Mouse (Mus musculus) neutrophil, adult 5-6 weeks (primary cell): ENCODE measurements around the gene Dnlz. TPM values are rescaled to one million over a fixed set of nuclear protein-coding genes. Genes with fewer than 3 reads are reported as not detected.
A peak's percentile ranks its signal among the peaks of the same experiment; 100 is the strongest.
"Not testable (repeated sequence)": the region's sequence is repeated elsewhere in the genome, so short reads cannot be mapped to it uniquely, and the experiment has no call there.

Source experiments
- ATAC-seq: fragments of 151-379, 151-347 bp; 2 replicates; pipeline ENCODE4 v1.8.0; 2017; ENCODE audit warnings: mild to moderate bottlenecking, moderate TSS enrichment; ENCODE audit not compliant: insufficient number of reproducible peaks, poor library complexity, low FRiP score, severe bottlenecking; ENCODE audit errors: extremely low read depth
- total RNA-seq: library from RNA; stranded (forward); fragments of 200-1000 nt; gene quantifications from 2 replicates; pipeline ENCODE4 v1.2.3, GENCODE M21; 2017

Dnlz gene
- 6.2 and 7.7 TPM in 2 replicates for total RNA-seq

- ATAC-seq, result peak; percentile 80
Observed at GRCm38 (mm10) chr2:26351358-26352290, at the start of gene Dnlz. TSS of gene Dnlz (minus strand) at chr2:26352110.

DNA sequence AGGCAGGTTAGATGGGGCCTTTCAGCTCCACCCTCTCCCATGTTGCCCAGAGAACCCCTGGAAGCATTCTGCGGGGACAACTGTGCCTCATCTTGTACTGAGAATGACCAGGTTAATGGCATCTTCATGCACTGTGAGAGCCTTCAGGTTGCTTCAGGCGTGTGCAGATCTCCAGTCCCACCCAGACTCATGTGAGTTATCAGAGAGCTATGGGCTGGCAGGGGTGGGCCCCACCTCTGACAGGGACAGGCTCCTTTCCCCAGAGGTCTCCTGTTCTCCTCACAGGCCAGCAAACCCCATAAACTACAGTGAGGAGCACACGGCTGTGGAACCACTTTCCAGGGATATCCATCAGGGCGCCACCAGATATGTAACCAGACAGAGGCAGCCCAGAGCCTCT lies 49.1 kb upstream of the Dnlz start:
- no peak for ATAC-seq

- ATAC-seq, result no peak
Observed at GRCm38 (mm10) chr2:26400296-26400695, 48.4 kb upstream of the Dnlz start.

DNA sequence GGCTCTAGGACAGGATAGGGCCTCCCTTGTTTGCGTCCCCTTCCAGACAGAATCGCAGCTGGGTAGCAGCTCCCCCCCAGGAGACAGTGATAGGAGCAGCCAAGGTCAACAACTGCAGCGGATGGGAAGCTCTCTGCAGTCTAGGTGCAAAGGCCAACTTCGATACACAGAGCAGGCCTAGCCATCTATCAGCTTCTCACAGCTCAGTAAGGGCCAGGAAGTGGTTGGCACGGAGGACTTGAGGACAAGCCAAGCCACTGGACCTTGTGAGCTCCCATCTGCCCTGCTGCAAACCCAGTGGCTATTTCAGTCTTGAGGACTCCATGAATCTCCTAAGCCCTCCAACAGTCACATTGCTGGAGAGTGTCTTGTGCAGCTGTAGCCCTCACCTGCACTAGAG lies 47.7 kb upstream of the Dnlz start:
- ATAC-seq, result no peak

DNA sequence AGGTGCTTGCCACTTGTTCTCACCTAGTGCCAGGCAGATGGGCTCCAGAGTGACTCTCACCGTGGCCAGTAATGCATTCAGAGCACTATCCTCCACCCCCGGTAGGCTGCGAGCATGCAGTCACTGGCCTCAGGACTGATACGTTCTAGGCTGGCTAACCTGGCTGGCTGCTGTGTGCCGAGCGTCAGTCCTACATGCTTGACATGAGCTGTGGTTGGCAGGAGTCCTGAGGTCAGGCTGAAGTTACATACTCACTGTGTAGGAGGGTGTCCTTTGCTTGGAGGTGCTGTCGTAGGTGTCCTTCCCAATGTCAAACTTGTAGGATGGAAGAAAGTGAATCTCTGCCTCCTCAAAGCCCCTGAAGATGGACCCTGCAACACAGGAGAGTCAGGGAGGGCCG lies 47.1 kb upstream of the Dnlz start:
- ATAC-seq, result no peak

- no peak for ATAC-seq
Observed at GRCm38 (mm10) chr2:26391617-26392016, 39.7 kb upstream of the Dnlz start.

DNA sequence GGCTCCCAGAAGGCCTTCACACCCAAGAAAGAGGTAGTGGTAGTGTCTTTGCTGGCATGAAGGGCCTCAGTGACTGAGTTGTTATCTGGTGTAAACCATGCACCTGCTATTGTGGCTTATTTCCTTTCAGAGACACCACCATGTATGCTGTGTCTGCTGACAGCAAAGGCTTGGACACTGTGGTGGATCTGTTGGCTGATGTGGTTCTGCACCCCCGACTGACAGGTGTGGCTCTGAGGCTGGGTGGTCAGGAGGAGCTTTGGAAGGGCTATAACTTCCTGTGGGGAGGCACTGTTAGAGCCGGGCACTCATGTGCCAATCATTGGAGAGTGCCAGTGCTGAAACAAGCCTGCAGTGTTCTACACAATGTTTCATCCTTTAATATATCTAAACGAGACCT lies 39.0 kb upstream of the Dnlz start:
- ATAC-seq, result no peak

- peak; percentile 65 for ATAC-seq
Observed at GRCm38 (mm10) chr2:26389154-26389690, 37.3 kb upstream of the Dnlz start, which contains the start of the genes Entr1 and Pmpca. TSS of gene Entr1 (minus strand) at chr2:26389316. TSS of gene Pmpca (plus strand) at chr2:26389339.

DNA sequence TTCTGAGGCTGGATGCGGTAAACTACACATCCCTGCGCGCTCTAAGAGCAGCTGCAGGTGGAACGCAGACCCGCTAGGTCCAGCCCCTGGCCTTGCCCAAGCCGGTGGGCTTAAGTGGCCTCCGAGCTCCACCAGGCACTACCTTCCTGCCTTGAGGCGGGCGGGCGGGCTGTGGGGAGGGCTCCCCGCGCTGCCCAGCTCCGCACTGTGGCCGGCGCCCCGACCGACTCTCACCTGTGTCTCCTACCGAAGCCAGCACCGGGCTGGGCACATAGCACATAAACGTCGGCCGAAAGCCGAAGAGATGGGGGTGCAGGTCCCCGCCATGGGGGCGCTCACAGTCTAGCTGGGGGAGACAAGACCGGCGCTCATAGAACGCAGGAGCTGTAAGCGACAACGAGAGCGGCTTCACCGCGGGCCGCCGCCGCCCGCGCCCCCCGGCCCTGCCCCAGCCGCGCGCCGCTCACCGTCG lies 36.8 kb upstream of the Dnlz start:
- ATAC-seq, result no peak

DNA sequence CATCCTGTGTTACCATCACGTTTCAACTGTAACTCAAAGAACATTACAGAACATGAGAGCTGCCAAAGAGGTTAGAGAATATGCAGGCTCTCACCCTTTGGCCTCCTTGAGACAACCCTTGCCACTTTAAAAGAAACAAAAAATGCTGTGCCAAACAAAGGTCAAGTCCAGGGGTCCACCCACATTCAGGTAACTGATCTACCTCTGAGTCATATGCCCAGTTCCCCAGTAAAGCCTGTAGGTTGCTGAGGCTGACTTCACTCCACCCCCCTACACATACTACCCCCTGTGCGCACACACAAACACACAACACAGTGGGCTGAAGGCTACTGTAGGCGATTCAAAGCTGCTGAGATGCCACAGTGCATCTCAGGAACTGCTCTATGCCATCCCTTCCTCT lies 35.8 kb upstream of the Dnlz start:
- ATAC-seq, result no peak

DNA sequence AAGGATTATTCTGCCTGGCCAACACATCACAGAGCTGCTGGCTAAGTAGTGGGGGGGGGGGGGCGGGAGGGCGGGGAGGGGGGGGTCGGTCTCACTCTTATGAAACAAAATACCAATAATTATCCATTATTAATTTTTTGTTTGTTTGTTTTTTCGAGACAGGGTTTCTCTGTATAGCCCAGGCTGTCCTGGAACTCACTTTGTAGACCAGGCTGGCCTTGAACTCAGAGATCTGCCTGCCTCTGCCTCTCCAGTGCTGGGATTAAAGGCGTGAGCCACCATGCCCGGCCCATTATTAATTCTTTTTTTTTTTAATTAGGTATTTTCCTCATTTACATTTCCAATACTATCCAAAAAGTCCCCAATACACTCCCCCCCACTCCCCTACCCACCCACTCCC lies 29.0 kb upstream of the Dnlz start:
- ATAC-seq, result not testable (repeated sequence)

GRCm38 (mm10) chr2:26380131-26380771 lies 28.3 kb upstream of the Dnlz start, which contains the start of gene Snapc4:
TSS of gene Snapc4 (minus strand) at chr2:26380653.
- ATAC-seq, result peak; percentile 83

- no peak for ATAC-seq
Observed at GRCm38 (mm10) chr2:26372396-26372795, 20.5 kb upstream of the Dnlz start.

DNA sequence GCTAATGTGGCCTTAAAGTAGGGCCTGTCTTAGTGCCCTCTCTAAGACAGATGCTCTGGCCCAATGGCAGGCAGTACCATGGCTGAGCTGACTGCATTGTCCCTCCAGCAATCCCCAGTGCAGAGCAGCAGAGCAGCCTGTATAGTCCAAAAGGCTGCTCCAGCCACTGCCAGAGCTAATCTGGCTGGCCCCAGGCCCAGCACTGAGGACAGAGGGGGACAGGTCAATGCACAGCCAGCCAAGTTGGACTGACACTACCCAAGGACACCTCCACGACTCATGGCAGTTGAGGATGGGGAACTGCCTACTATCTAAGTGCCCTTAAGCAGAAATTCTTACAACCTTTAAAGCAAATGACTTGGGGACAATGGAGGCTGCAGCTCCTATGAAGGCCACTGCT lies 16.7 kb upstream of the Dnlz start:
- no peak for ATAC-seq

GRCm38 (mm10) chr2:26367911-26368310 lies 16.0 kb upstream of the Dnlz start:
- ATAC-seq, result no peak

DNA sequence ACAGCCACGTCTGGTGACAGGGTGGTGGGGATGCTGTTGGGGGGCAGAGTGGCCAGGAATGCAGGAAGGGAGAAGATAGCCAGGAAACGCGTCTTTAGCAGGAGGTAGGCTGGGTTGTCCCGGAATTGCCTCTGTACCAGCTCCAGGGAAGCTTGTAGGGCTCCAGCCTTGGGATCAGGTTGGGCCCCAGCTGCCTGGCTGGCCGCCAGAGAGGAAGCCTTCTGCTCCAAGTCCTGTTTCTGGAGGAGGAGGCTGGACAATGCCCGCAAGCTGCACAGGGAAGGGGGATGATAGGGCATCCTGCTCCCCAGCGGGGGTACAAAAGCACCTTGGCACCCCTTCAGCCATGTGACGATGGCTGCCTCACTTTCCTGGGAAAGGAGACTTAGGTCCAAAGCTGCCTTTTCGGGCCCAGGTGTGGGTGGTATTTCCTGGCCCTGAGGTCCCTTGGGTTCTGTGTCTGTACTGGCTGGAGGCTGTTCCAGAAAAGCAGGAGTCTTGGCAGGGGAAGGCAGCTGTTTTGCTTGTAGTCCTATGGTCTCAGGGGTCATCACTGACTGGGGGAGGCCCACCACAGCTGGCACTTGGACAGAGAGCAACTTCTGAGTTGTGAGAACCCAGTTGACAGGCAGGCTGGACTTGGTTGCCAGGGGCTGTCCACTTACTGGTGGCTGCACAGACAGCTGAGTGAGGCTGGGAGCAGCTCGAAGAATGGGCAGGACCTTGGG lies 13.0 kb upstream of the Dnlz start:
- ATAC-seq, result no peak

- ATAC-seq, result no peak
Observed at GRCm38 (mm10) chr2:26363481-26363880, 11.6 kb upstream of the Dnlz start.

DNA sequence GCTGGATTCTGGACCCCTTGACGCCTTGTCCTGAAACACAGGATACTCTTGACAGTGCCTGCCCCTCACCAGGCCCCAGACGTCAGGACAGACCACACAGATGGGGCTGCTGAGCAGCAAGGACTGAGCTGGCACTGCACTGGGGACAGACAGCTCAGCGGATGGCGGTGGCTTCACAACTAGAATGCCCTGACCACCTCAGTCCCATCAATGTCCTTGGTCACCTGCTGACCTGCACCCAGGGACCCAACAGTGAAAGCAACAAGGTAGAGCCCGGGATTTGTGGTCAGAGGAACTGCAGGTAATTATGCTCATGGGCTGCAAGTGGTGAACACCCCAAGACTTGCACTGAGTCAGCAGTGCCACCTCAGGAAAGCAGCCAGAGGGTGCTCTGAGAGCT lies 11.1 kb upstream of the Dnlz start:
- ATAC-seq, result no peak

DNA sequence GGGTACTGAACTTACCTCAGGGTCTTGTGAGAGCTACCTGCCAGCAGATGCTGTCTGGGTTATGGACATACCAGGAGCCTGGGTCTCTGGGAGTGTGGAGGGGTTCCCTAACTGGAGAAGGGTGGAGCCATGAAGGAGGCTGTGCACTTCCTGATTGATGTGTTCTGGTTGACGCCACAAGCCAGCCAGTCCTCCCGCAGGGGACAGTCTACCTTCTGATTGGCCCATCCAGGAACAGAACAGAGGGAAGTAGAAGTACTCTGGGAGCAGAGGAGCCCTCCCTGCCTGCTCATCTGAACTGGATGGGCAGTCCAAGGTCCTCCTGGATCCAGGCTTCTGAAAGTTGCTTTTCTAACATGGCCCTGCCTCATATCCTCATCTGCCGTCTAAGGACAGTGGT lies 8.9 kb upstream of the Dnlz start, which contains the start of gene Card9:
Gene Card9 (minus strand): TSS at position 147 of the 400 bp plus-strand sequence.
- ATAC-seq, result peak; percentile 66
